Mouse (Mus musculus): ENCODE measurements around the gene Palmd. TPM values are rescaled to one million over a fixed set of nuclear protein-coding genes. Genes with fewer than 3 reads are reported as not detected.

The Palmd gene
- total RNA-seq (2021): 56.5 and 66.8 TPM in 2 replicates
- long read RNA-seq, transcript Palmd-201 (8 exons, 2,433 nt): major isoform, 59 of 73 reads
- long read RNA-seq, partial matches to known transcripts: 8 of 73 reads
- long read RNA-seq, other reads (novel, unspliced or antisense): 6 of 73 reads

DNA sequence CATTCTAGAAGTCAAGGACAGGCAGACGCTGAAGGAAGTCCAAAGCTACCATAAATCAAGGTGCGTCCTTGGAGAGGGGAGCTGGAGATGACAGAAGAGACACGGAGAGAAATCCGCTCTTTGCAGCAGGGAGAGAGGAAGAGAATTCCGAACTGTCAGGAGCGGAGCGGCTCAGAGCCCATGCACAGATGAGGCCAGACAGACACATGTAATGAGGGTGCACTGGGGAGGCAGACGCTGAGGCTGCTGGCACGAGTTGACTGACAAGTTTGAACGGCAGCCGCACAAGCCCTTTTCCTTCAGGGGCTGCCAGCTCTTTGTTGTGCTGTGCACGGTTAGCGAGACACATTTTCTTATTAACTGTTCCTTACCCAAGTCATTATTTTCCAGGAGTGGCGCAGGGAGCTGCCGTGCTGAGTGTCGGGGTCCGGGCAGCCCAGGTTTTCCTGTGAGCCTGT lies at the start of gene Palmd:
TSS of gene Palmd (minus strand) at position 448 of the 458 bp plus-strand sequence.
- peak; percentile 65 for DNase-seq

DNA sequence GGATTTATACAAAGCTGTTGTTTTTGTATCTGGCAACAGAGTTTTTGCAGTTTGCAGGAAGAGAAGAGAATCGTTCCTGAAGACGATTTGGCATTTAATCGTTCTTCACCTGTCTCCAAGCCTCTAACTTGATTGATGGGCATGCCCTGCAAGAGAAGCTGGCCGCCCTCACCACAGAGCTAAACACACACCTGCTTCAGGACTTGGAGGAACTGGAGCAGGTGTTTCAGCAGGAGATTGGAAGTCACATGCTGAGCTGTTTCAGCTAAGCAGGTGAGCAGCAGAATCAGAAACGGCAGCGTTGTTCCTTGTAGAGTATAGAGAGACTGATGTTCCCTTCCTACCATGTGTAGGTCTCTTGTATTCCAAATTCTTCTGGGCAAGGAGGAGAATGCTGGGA lies 41.4 kb upstream of the Palmd start:
- DNase-seq: no peak

DNA sequence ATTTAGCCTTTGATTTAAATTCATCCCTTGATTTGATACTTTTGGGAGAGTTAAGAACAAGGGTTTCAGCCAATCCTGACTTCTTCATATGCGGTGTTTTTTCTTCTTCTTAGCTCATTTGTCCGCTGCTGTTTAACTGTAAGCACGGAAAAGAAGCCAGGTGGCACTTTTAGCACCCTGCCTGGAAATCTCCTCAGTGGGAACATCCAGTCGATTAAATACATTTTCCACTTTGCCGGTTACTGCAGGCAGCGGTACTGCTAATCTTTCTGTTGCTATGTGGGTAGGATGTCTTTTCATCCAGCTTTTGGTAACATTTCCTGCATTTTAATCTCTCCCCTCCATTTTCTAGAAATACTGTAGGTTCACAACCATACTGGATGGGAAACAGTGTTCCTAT lies 38.6 kb upstream of the Palmd start:
- DNase-seq: no peak

DNA sequence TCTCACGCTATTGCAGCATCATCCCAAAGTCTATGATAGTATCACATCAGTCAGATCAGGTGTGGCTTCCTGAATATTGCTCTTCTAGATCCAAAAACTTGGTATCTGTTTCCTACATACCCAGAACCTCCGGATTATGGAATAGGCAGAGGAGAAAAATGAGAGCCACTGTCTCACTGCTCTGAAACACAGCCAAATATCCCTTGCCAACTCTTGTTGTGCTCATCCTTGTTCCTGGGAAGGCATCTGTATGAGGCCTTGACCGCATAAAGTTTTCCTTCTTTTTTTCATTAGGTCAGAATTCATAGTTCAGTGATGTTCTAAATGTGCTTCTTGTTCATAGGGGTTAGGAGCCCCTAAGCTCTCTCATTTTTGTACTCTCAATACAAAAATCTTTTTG lies 37.8 kb upstream of the Palmd start:
- DNase-seq: no peak

DNA sequence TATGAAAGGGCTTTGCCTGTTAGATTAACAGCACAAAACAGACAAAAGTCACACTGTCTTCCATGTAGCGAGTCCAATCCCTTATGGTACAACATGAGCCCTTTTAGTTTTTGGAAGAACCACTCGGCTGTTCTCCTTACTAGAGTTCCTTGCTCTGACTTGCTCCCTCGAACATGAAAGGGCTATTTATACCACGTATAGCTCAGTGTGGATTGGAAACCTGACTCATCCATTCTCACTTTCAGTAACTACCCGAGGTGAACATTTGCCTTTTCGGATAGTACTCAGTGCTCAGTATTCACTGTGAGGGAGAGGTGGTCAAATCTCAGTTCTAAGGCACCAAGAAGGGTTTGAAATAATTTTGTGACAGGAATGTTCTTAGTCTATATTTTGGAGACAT lies 34.6 kb upstream of the Palmd start:
- DNase-seq: no peak

DNA sequence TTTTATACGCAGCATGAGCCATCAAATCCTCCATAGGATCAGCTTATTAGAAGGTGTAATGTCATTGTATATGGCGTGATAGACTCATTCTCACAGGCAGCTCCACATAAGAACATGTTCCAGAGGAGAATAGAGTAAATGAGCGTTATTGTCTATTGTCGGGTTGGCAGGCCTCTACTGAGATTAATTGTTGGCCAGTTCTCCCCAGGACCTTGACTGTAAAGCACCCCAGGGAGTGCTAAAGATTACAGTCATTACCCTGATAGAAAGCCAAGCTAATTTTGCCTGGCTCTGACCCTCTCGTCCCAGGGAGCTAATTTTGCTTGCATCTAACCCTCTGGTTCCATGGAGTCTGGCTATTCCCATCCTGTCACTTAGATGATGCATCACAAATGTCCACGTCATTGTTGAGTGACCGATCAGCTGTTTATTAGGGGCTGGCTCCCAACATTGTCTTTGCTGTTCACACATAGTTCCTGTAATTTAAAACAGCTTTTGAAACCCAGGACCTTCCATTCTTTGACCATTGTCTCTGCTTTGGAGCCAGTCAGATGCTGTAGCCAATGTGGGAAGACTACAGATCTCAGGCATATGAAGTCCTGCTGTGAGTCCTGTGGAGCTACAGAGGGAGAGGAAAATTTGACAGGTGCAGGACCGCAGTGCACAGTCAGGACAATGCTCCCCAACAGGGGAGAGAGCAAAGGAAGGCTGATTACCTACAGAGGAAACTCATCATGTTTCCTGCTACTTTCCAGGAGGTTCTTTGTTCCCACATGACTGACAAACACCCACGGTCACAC lies 33.1 kb upstream of the Palmd start:
- DNase-seq: no peak

DNA sequence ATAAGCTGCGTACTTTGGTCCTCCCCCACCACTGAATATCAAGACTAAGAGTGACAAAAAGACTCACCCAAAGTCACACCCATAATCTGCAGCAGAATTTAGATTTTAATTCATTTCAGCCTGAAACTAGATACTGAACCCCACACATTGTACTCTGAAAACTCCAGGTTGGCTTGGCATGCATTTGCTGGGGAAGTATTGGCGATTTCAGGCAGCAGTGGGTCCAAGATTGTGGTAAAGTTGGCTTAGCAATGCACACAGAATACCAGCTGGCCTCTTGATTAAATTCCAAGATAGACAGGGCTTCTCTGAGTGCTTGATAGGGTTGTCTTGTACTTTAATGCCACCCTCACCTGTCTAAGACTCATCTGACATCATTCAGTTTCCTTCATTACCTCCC lies 24.2 kb upstream of the Palmd start:
- no peak for DNase-seq

DNA sequence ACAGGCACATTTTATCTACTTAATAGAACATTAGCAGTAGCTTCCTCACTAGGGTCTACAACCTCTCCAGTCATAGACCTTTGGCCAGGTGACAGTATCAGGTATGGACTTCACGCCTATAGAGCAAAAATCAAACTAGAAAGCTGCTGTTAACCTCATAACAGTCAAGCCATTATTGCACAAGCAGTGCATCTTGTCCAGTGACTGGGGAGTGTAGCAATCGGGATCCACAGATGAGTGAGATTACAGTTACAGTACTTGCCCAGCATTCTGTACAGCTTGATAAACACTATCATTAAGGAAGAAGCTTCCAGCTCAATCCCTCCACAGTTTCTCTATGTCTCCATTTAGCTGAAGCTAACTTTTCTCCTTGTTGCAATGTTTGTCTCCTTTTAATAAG lies 22.4 kb upstream of the Palmd start:
- DNase-seq: no peak

DNA sequence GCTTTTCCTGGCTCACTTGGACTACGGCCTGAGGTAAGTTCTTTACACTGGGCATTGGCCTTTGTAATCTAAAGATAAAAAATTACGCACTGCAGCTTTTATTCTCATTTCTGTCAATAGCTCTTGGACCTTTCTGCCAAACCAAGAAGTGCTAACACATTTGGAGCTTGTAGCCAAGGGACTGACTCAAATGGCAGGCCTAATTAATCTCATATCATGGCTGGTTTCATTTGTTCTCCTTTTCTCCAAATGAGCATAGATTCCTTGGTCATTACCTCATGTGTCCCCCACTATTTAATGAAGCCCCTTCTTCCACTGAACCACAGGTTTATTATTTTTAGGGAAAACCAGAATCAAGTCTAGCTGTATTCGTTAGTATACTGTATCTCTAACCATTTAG lies 19.4 kb upstream of the Palmd start:
- no peak for DNase-seq

DNA sequence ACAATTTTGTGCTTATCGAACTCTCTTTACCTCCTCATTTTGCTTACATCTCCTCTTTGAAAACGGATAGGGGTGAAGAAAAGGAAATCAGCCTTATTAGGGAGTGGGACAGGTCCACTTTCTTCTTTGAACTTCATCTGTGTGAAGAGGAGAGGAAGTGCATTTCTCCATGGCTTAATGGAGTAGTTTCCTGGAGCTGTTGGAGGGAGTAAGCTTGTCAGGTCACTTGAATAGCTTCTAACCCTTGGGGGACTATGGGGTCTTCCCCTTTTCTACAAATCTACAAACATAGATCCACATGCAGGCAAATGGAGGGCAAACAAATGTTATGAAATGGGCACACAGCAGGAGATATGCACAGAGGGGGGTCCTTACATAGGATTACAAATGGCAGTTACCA lies 17.7 kb upstream of the Palmd start:
- DNase-seq: no peak

DNA sequence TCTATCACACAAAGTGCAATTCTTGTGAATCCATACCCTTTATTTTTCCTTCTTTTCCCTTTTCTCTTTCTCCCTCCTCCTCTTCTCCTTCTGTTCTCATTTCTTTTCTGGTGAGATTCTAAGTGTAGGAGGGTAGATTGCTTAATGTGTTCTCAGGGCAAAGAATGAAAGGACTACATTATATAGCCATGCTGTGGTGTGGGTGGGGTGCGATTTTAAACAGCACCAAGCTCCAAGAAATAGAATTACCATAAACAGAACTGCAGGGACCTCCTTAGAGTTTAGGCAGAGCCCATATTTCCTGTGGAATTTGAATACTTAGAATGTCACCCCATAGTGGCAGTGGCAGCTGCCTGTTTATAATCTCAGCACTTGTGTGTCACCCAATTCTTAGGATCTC lies 17.0 kb upstream of the Palmd start:
- no peak for DNase-seq

DNA sequence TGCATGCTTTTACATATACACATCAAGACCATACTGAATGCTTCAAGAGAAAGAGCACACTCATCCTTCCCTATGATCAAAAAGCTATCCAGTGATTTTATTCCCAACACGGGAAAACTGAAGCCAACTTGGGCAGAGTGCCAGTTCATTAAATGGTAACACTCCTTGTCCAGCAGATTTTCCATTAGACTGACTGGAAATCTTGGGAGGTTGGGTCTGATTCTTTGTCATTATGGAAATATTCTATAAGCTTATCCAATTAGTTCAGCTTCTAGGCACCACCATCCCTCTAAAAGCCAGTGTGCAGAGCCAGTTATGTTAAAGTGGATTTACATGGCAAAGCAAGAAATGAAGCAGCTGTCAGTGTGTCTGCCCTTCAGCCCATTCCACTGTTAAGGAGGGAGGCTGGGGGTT lies 16.3 kb upstream of the Palmd start:
- no peak for DNase-seq

DNA sequence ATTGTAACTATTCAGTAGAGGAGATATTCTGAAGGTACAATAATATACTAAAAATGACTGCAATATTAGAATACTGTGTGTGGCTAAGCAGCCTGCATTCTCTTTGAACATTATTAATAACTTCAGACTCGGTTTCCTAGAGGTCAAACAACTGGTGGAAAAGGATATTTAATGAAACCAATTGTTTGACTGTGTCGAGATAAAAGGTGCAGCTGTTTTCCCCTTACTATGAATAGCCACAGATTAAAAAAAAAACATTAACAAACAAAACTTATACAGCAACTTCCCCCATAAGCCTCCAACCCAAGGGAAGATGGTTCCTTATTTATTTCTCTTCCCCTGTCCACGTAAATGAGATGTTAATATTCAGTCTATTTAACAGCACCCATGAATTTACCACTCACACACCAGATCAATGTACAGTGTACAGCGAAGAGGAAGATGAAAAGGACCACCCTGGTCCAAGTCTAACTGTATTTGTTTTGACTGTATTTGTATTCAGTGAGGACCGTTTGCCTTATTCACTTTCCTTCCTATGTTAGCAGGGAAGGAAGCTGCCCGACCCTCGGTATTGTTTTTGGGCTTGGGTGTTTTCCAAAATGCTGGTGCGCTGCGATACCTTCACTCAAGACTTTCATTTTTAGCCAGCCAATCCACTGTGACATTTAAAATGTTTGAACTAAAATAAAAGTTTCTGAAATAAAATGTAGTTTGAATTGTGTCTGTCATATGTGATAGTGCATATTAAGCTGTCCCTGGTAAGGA lies 13.2 kb upstream of the Palmd start:
- DNase-seq: no peak

DNA sequence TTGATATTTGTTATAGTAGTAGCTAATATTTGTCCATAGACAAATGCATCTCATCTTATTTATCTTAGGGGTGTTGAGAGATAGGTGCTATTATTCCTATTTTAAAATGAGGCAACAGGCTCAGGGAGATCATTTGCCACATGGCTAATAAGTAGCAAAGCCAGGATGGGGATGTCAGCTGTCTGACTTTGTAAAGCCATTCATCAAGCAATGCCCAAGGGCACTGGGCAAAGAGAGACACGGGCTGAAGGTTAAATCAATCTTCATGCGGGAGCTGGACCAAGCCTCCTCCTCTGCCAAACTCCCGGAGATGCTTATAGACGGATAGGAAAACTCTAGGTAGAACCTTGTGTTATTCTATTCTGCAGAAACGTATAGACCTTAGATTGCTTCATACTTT lies 999 bp upstream of the Palmd start:
- peak; percentile 15 for DNase-seq

DNA sequence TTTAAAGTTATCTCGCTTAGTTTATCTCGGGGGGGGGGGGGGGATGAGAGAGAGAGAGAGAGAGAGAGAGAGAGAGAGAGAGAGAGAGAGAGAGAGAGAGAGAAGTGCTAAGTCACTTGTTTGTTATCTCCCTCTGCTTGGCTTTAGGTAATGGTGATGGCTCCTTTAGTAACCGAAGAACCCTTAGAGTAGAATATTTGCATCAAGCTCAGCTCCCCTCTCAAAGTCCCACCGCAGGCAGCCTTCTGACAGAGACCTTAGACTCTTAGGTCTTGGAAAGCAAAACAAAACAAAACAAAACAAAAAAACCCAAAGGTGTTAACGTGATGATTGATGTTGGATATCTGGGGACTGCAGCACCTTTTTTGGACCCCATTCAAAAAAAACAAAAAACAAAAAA lies 216 bp upstream of the Palmd start:
- DNase-seq: no peak

DNA sequence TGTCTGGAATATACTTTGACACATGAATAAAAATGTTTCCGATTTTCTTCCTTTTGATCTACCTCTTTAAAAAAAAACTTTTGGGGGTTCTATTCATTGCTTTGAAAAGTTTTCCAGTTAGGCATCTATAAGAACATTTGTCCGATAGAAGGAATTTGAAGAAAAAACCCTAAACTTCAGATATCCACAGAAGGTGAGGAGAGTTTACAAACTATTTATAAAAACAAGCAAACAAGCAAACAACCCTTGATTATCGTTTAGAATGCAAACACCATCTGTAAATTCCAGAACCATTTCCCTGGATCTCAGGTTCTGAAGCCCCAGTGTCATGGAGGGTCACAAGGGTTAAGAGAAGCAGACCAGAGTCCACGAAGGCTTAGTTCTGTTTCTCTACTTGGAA lies 820 bp downstream of the Palmd start, which contains the start of gene 4930455H04Rik:
TSS of gene 4930455H04Rik (plus strand) at position 301 of the 400 bp plus-strand sequence.
- DNase-seq: no peak

DNA sequence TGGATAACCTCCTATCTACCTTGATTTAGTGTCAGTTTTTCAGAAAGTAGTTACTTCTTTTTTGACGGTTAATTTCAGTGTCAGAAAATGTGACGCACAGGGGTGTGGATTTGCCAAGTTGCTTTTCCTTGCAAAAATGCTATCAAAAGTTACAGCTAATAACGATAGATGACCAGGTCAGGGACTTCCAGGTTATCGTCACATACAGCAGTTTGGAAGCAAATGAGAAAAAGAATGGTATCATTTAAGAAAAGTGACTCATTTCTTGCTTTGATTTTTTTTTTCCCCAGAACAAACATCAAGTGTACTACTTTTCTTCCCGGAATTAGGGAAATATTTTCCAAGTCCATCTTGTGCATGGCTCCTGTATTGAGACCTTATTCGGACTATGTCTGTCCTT lies 1.4 kb downstream of the Palmd start:
- no peak for DNase-seq

DNA sequence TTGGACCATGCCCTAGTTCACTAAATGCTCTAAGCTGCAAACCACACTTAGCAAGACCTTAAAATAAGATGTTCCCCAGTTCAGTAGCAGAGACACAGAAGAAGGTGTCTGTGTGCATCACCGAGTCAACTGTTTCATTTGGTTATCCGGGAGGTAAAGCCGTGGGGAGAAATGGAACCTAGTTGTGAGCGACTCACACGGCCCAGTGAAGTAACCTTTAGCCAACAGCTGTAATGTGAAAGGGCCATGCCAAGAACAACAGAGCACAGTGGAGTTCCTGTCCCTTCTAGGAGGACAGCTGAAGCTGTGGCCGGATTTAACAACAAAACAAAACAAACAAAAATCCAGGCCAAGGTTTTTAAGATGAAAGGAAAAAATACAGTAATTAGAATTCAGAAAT lies 2.0 kb downstream of the Palmd start:
- peak; percentile 34 for DNase-seq

DNA sequence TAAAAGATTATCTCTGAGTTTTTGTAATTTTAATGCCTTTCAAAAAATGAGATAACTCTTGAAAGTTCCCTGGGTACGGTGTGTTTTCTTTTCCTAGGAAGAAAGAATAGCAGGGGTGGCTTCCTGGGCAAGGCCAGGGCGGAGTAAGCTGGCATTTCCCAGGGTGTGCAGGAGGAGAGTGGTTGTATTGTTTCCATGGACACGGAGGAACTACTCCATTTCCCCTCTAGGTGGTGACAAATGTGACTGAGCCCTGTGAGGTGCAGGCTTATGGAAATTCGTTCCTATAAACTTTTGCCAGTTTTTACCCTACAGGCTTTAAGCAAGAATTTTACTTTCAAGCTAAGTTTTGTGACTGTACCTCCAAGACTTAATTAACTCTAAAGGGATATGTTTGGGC lies 2.6 kb downstream of the Palmd start:
- DNase-seq: peak; percentile 51

DNA sequence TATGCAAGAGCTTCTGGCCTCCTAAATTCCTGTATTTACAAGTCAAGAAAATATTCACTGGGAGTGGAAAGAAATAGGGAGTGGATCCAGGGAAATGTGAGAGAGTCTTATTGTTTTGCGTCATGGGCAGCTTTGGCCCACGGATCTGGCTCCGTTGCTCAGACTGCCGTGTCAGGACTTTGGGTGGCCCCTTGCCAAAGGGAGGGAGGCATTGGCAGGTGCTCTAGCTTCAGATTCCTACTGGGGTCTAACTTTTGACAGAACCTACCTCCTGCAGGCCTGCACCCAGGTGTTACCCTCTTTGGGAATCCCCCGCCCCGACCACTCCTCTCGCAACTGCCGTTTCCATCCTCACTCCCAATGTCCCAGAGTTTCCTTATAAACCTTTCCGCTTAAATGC lies 4.4 kb downstream of the Palmd start:
- peak; percentile 46 for DNase-seq

DNA sequence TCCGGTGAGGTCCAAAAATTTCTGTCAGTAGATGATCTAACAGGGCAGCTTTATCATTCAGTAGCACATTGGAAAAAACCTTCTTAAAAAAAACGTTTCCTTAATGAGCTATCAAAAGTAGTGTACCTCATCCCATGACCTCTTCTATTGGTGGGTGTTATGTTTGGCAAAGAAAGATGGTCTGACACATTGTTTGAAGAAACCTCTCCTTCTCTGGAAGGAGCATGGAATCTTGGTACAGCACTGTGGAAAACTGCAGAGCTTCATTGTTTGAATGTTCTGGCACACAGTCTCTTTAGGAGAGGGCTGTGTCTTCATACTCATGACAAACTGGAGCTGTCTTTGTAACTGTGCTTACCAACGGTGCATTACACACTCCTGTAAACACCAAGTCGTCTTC lies 5.6 kb downstream of the Palmd start:
- no peak for DNase-seq

DNA sequence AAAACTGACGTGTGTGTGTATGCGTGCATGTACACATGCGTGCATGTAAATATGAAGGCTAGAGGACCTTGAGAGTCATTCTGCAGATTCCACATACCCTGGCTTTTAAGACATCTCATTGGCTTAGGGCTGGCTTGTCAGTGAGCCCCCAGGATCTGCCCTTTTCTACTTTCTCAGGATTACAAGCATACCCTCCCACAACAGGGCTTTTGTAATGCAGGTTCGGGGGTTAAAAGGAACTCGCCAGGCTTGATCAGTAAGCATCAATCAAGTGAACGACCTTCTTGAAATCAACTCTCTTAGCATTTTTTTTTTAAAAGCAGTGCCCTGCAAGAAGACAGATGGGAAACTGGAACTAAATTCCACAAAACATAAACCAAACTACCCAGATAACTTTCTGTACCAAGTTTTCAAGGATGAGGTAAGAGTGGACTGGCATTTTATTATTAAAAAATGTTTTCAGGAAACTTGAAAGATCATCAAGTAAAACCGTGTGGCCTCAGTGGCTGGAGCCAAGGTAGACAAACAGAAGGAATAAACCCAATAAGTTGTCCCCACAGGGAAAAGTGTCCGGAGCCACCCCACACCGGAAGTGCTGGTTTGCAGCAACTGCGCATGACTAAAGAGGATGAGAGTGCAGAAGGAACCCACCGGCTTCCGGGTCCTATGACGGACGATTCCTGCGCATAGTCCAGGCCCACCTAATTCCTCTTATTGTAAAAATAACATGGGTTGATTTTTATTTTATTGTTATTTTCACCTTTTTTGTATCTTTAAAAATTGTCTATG lies 7.2 kb downstream of the Palmd start:
- no peak for DNase-seq

DNA sequence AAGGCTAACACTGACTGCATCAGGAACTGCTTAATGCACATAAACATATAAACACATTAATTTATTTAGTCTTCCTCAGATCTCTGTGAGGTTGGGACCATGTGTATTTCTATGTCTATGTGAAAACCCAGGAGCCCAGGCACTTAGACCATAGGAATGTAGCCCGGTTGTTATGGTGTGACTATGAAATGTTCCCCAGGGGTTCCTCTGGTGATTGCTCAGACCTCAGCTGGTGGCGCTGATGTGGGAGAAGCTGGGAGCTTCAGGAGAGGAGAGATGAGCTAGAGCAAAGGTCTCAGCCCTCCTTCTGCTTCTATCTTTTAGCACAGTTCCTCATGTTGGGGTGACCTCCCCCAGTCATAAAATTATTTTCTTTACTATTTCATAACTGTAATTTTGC lies 8.4 kb downstream of the Palmd start:
- no peak for DNase-seq

Data from adrenal gland, postnatal 25 days (tissue).